Mouse (Mus musculus) heart, adult 8-10 months (tissue): ENCODE data around the gene Hdhd3. TPM values are rescaled to one million over a fixed set of nuclear protein-coding genes. Genes with fewer than 3 reads are reported as not detected.
"Not testable (repeated sequence)": the region's sequence is repeated elsewhere in the genome, so short reads cannot be mapped to it uniquely, and the experiment has no call there.

Source experiments
- DNase-seq: peaks from one replicate; pipeline ENCODE4 v3.0.0; 2022; ENCODE audit warnings: low spot score
- total RNA-seq, 4 experiments: library from RNA; stranded (reverse); gene quantifications; 2 replicates each; pipeline ENCODE4 v1.2.4; 2022

Hdhd3 gene
- total RNA-seq, 4 experiments from 2014 or later, result 4.7 to 6.9 (median 5.3) TPM

- DNase-seq, result no peak
Observed at GRCm38 (mm10) chr4:62513998-62514506, 10.8 kb upstream of the Hdhd3 start.

DNA sequence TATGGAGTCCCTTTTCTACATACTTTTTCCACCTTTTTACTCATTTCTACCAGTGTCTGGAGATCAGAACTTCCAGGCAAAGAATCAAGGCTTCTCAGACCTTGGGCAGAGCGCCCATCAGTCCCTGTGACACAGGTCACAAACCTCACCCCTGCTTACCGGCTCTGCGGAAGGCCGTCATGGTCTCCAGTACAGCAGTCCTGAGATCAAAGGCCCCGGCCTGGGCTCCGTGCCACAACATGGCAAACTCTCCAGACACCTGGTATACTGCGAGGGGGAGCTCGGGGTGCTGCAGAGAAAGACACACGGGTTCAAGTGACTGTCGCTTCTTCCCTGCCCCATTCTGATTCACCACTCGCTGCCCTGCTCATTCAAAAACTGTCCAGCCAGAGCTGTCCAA is 6.7 kb upstream of the Hdhd3 start:
- DNase-seq, result no peak

- no peak for DNase-seq
Observed at GRCm38 (mm10) chr4:62508839-62509238, 5.6 kb upstream of the Hdhd3 start.

- DNase-seq, result no peak
Observed at GRCm38 (mm10) chr4:62506798-62507197, 3.5 kb upstream of the Hdhd3 start.

DNA sequence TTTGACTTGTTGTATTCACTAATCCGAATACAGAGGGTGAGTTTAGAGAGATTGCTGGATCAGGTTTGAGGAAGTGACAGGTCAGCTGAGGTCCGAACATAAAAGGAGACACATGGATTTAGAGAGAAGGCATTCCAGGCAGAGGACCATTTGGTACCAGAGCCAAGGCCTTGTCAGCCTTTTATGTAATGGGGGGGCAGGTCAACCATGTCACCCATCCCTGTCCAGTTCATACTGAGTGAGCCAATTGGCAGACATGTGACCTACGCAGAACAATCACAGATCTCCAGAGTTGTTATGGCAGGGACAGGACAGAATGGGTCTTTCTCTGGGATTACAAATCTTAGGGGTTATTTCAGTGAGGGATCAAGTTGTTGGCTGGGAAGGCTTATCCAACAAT is 2.7 kb upstream of the Hdhd3 start:
- DNase-seq, result no peak

DNA sequence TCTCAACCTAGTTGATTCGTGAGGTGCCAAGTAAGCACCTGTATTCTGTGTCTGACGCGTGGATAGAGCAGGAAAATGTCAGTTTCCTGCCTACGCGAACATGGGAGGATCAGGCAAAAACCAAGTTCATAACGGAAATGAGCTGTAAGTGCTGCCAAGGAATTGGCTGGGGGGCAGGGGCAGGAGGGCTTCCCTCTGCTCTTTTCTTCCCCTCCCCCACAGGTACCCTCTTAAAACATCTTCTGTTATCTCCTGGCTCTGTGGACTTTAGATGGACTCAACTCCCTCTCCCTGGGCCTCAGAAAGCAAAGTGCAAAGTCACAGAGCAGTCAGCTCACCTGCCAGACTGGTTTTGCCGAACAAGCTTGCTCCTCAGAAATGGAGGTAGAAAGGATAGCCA is 298 bp downstream of the Hdhd3 start:
- DNase-seq, result no peak

- peak; percentile 94 for DNase-seq
Observed at GRCm38 (mm10) chr4:62501964-62502732, 1.1 kb downstream of the Hdhd3 start.

DNA sequence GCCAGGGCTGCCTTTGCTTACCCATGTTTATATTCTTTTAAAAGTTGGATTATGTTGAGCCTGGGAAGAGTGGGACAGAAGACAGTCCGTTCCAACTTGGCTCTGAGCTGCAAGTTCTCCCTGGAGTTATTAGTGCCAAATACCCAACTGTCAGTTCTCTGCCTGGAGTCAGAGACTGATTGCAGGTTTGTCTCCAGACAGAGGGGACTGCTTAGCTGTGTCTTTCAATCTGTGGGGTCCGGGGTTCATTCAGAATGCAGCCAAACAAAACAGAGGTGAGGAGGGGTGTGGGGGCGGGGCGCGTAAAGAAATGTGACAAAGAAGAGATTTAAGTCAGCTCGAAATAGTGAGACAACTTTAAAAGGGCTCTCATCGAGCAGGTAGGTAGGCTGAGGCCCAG is 1.7 kb downstream of the Hdhd3 start:
- no peak for DNase-seq

DNA sequence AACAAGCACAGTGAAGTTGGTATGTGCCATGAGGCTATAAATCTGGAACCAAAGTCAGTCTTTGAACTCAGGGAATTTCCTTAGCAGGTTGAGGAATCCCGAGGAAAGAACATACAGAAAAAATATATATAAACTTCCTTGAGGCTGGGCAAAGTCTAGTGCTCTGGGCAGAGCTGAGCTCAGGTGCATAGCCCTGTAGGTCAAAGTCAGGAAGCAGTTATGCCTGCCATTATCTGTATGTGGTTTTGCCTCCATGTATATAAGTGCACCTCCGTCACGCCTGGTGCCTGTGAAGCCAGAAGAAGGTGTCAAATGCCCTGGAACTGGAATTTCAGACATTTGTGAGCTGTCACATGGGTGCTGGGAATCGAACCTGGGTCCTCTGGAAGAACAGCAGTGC is 2.5 kb downstream of the Hdhd3 start:
- no peak for DNase-seq

GRCm38 (mm10) chr4:62496815-62497214 is 6.5 kb downstream of the Hdhd3 start:
- DNase-seq, result no peak

- DNase-seq, result peak; percentile 43
Observed at GRCm38 (mm10) chr4:62495946-62496345, 7.3 kb downstream of the Hdhd3 start.

DNA sequence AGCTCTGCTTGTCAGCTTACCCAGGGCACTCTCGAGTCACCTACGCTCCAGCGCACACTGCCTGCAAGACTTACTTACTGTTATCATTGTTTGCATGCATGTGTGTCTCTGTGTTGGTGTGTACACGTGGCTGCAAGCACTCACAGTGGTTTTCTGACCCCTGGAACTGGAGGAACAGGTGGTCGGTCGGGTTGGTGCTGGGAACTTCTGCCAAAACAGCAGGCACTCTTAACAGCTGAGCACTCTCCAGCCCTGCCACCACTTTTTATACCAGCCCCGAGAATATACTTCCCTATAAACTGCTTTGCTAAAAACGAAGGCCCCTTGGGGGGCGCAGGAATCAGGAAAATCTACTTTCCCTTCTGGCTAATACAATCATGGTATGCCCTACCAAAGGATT is 9.0 kb downstream of the Hdhd3 start:
- no peak for DNase-seq

DNA sequence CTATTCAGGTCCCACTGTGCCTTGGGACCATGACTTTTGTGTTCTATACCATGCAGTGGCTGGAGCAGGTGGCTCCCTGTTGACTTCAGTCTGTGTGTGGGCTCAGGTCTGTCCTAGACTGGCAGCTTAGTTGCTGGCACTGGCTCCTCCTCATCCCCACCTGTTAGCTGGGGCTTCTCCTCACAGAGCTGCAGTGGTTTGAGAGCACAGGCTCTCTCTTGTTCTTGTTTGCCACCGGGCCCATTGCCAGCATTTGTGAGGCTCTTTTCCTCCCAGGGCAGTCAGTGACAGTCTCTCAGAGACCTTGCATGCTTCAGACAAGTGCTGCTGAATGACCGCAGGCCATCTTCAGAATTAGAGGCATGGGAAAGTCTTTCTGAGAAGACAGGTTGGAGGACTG is 10.6 kb downstream of the Hdhd3 start:
- DNase-seq, result no peak

- DNase-seq, result no peak
Observed at GRCm38 (mm10) chr4:62487914-62488313, 15.4 kb downstream of the Hdhd3 start.

- no peak for DNase-seq
Observed at GRCm38 (mm10) chr4:62487172-62487571, 16.1 kb downstream of the Hdhd3 start.

- no peak for DNase-seq
Observed at GRCm38 (mm10) chr4:62486162-62486696, 17.0 kb downstream of the Hdhd3 start.

GRCm38 (mm10) chr4:62485450-62486161 is 17.7 kb downstream of the Hdhd3 start:
- no peak for DNase-seq

- no peak for DNase-seq
Observed at GRCm38 (mm10) chr4:62484928-62485327, 18.3 kb downstream of the Hdhd3 start.

DNA sequence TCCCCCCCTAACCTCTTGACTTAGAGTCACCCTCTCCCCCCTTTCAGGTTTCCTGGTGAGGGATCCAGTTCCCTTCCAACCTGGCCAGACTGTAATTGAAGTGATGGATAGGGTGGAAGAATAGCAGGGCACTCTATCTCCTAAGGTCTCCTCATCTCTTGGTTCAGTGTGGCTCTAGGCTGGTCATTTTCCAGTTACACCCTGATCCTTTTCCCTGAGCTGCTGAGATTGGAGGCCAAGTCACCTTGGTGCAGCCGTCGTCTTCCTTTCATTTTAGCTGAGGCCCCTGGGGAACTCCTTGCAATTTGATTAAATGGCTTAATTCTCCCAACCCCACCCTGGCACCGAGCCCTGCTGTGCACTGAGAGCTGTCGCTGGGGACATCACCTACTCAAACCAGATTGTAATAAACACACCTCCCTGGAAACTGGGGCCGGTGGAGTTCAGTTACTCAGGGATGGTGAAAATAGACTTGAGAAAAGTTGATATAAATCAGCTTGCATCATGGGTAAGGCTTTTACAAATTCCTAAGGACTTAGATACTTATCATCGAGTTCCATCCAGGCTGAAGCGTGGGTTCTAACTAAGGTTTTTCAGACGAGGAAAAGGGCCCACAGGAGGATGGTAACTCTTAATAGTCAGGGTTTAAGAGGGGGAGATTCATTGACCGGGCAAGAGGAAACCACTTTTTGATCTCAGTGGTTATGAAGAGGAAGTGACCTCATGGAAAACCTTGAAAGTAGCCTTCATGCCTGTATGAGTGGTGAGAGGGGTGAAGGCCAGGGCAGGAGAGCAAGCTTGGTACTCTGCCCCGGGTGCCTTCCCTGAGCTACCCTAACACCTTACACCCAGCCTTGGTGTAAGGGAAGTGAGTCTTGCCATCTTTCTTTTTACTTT is 22.3 kb downstream of the Hdhd3 start:
- no peak for DNase-seq

DNA sequence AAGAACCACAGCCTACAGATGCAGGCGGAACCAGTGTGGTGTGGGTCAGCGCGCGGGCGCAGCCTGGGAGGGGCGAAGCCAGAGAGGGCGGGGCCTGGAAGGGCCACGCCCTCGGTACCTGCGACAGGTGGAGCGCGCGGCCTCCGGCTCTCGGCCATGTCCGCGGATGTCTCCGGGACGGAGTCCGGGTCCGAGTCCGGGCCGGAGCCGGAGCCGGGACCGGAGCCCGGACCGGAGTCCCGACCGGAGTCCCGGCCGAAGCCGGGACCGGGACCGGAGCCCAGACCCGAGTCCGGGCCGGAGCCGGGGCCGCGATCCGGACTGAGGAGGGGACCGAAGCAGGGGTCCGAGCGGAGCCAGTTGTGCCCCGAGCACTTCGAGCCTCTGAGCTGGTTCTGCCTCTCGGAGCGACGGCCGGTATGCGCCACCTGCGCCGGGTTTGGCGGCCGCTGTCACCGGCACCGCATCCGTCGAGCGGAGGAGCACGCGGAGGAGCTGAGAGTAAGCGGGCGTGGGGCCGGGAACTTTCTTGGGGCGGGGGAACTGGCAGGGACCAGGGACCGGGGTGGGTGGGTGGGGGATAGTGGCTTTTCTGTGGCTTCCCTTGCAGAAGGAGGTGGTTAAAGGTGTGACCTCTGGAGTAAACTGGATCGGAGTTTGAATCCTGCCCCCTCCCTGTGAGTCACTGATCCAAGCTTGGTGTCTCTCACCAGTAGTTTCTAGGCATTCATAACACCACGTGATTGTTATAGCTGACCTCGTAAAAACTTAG is 23.1 kb downstream of the Hdhd3 start, which contains the start of gene Bspry:
Gene Bspry (plus strand): TSS at position 117 of the 772 bp plus-strand sequence.
- no peak for DNase-seq

GRCm38 (mm10) chr4:62479593-62479936 is 23.7 kb downstream of the Hdhd3 start:
- not testable (repeated sequence) for DNase-seq
